Mouse (Mus musculus) ovary, postnatal 36 days (tissue): ENCODE results near the gene Mrtfa.
A peak's percentile ranks its signal among the peaks of the same experiment; 100 is the strongest.

Experiments used
- DNase-seq: peaks from one replicate; pipeline ENCODE4 v3.0.0; 2022; ENCODE audit warnings: low spot score, mixed read lengths

Gene Mrtfa

GRCm38 (mm10) chr15:81155845-81156244 is 34.7 kb downstream of the Mrtfa start:
- no peak for DNase-seq

GRCm38 (mm10) chr15:81154846-81155624 is 35.5 kb downstream of the Mrtfa start:
- no peak for DNase-seq

- DNase-seq: no peak
These were observed 48.5 kb downstream of the Mrtfa start for GRCm38 (mm10) chr15:81141956-81142576.

DNA sequence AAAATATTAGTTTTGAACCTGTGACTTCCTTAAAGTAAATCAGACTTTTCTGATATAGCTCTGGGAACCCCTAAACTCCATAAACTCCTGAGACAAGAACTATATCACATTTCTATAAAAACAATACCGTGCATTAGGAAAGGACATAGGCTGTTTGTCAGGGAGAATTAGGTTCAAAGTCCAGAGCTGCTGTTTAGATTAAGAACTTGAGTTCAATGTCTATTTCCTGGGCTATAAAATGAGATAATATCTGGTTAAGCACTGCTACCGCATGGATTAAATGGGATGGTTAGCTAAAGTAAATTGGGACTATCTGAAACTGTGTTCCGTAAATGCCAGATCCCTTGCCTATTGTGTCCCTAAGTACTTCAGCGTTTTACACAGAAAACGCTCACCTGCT is 50.6 kb downstream of the Mrtfa start:
- DNase-seq: no peak

GRCm38 (mm10) chr15:81137298-81137697 is 53.3 kb downstream of the Mrtfa start:
- peak; percentile 12 for DNase-seq

- no peak for DNase-seq
These were observed 56.8 kb downstream of the Mrtfa start for GRCm38 (mm10) chr15:81133781-81134180.

- DNase-seq: no peak
These were observed 59.4 kb downstream of the Mrtfa start for GRCm38 (mm10) chr15:81131152-81131551.

GRCm38 (mm10) chr15:81129970-81130369 is 60.6 kb downstream of the Mrtfa start:
- DNase-seq: no peak

DNA sequence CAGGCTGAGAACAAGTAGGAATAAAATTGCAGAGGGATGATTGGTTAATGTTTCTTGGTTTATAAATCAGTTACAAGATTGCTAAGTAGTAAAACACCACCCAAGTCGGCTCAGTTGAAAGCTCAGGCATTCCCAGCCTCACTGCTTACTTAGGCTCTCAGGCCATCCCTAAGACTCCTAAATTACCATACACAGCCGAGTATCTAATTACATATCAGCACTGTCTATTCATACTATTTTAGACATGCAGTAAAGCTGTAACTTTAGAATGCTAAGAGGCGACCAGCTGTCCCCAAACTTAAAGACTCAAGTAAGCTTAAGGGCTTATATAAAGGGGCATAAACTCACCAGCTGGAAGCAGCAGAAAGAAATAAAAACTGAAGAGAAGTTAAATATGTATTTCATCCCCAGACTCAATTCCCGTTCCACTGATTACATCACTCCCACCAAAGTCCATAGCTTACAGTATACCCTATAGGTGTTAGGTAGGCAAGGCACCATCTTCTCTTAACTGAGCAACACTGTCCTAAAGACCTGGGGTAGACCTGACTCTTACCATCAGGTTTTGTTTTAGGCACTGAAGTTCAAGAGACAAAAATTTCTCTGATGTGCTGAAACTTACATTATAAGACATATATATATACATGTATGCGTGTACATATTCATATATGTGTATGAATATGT is 62.3 kb downstream of the Mrtfa start:
- no peak for DNase-seq

DNA sequence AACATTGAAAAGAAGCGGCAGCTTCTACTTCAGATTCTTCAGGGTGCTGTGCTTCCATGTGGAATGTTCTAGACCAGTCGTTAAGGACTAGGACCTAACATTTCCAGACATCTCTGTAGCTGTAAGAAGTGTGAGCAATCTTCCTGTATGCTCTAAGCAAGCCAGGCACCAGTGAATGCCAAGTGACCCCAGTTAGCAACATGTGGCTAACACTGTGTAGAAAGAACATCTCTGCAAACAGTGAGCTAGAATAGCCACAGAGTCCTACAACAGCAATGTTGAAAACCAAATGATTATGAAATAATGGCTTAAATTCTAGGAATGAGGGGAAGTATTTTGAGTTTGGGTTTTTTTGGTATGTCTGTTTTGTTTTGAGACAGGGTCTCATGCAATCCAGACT is 66.3 kb downstream of the Mrtfa start:
- no peak for DNase-seq

- no peak for DNase-seq
These were observed 67.4 kb downstream of the Mrtfa start for GRCm38 (mm10) chr15:81123122-81123521.

GRCm38 (mm10) chr15:81122535-81122934 is 68.0 kb downstream of the Mrtfa start:
- no peak for DNase-seq

GRCm38 (mm10) chr15:81122078-81122477 is 68.5 kb downstream of the Mrtfa start:
- DNase-seq: no peak

- DNase-seq: no peak
These were observed 69.6 kb downstream of the Mrtfa start for GRCm38 (mm10) chr15:81120946-81121345.

DNA sequence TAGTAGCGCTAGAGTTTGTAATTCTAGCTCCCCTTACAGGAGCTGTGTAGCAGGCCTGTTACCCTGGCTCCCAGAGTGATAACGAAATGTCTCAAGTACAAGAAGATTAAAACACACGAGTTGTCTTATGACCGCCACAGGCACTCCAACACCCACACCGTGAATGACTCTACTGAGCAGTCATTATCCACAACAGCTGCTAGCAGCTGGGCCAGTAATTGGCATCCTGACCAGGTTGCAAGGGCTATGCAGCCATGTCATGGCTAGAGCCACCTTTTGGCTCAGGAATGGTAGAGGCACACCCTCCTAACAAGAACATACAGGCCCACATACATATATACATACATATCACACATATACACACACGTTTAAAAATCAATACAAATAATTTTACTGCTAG is 70.4 kb downstream of the Mrtfa start:
- no peak for DNase-seq

DNA sequence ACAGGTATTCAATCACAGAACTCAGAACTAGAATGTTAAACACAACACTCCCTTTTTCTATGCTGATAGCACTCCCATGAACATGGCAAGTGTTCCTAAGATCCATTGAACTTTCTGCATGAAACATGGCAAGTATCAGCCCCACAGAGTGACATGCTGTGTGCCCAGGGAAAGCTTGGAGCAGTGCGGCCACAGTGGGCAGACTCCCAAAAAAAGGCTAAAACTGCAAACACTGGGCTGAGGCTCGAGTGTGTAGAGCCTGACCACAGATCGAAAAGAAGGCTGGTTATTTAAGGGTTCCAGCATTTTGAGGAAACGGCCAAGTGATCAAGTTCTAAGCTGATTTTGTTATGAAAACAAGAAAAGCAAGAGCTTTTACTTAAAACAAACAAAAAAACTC is 72.3 kb downstream of the Mrtfa start:
- no peak for DNase-seq

GRCm38 (mm10) chr15:81112589-81112988 is 78.0 kb downstream of the Mrtfa start:
- no peak for DNase-seq

DNA sequence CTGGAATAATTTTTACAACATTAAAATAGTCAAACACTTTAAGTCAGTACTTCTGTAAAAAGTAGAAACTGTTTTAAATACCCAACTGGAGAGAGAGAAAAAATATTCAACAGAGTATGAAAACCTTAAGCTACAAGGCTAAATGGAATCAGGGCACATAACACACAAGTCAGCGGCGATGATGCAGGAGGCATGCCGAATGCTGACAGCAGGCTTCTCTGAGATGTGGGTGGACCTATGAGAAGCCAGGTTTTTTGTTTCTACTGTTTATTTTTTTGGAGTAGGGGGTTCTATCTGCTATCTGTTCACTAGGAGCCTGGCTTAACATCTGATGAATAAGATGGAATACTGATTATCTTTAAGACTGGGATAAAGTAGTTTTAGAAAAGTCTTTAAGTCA is 80.2 kb downstream of the Mrtfa start:
- DNase-seq: no peak

DNA sequence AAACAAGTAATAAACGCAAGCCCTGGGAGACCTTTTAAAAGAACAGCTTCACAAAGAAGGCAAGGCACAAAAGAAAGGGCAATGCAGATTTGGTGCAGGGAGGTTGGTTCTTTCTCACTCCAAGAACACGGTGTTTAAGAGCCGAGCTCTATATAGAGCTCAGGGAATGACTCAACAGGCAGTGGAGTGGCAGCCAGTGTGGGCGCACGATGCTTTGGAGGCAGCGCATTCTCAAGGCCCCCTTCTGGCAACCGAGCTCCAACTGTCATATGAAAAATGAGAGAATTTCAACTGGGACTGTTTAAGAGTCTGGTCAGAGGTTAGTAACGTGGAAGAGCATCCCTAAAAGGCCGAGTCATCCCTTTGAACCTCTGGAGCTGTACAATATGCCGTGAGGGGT is 84.6 kb downstream of the Mrtfa start:
- DNase-seq: no peak

DNA sequence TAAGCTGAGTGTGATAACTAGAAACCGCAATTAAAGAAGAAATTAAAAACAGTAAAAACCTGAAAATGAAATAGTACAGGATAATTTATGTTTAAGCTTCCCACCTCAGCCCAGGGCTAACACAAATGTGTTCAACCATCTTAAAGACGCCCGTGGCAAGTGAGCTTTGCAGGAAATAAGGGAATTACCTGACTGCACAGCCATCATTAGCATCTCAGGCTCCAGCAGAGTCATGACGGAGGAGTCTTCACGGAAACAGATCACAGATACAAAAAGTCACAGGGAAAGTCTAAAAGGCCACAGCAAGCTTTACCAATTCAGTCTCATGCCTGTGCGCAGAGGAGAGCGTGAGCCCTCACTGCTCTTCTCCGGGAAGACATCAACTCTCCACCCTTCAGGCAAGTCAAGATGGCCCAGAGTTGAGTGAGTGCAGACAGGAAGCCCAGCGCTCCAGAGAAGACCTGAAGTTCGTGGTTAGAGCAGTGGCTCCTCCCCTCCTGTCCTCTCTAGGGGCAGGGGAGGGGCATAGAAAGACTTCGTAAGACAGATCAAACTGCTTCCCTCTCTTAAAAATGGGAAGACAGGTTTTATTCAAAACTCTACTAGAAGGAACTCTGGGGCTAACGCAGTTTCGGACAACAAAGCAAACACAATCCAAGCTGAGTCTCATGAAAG is 85.8 kb downstream of the Mrtfa start:
- no peak for DNase-seq

GRCm38 (mm10) chr15:81103500-81103899 is 87.1 kb downstream of the Mrtfa start:
- no peak for DNase-seq

- no peak for DNase-seq
These were observed 88.2 kb downstream of the Mrtfa start for GRCm38 (mm10) chr15:81102274-81102879.
